ENCODE assay signal across 28 mouse cellular contexts in the genomic region with DNA sequence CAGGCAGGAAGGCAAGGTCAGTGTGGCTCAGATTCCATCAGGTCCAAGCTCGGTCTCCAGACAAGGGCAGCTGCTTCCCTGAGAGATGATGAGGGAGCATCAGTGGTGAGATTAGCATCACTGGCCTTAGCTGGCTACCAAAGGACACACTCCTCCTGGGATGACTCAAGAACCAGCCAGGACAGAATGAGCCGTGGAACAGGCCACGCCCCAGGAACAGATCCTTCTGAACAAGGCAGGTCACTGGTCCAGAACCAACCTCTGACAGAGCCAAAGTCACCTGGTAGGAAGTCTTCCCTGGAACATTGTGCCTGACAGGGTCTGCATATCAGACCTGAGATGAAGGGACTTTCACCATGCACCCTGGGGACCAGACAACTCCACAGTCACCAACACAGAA.
DNase-seq lines count a peak whose midpoint lies in the region; ATAC-seq and TF ChIP-seq lines count a peak whose summit lies in the region.
"Had no signal": no experiment of that assay in that cellular context is flagged by ENCODE, and none has a peak within 500 bp of the region (broad histone marks: within the 10 kb centered on the region; RNA-seq: fewer than 3 reads in every experiment).

No protein-coding gene starts in this region.

- no peaks in the 10 kb centered on the region for H3K27me3 ChIP-seq in kidney, adult 2 months (replicated peaks; ENCODE audit: control insufficient read depth, insufficient read depth, low read length)
- peaks cover 3% of the 10 kb centered on the region for H3K27me3 ChIP-seq in megakaryocyte, embryonic 14.5 days (replicated peaks)
- H3K27me3 ChIP-seq in stomach, postnatal 0 days (ENCODE audit: control insufficient read depth, insufficient read depth, low read length), result no peaks in the 10 kb centered on the region
- H3K27me3 ChIP-seq: embryonic facial prominence, embryonic 12.5 days; embryonic facial prominence, embryonic 15.5 days; forebrain, embryonic 12.5 days; heart, embryonic 12.5 days; heart, embryonic 15.5 days; hindbrain, embryonic 13.5 days; intestine, embryonic 15.5 days; Patski had no signal

- DNase-seq in kidney, adult 2 months, result peak; percentile 43
- DNase-seq in kidney, adult 18-20 months, result no peak
- peak; percentile 35 for DNase-seq in MN1 (ENCODE audit: low spot score)
- DNase-seq in stomach, postnatal 0 days (ENCODE audit: low spot score), result no peak
- DNase-seq: adrenal gland, postnatal 25 days; cerebellum, adult 11-12 months; cerebellum, adult 8-10 months; cerebellum, postnatal 10 days; cerebellum, postnatal 36 days; gastrocnemius, postnatal 10 days; gastrocnemius, postnatal 36 days; heart, adult 11 months; heart, postnatal 10 days; heart, postnatal 36 days had no signal

- TF ChIP-seq POLR2A in kidney, adult 2 months (IDR thresholded peaks at IDR 0.05; ENCODE audit: low read depth, low read length), result no peak

- H3K36me3 ChIP-seq in kidney, adult 2 months (ENCODE audit: control insufficient read depth, insufficient read depth, low read length), result no peaks in the 10 kb centered on the region
- H3K36me3 ChIP-seq in megakaryocyte, embryonic 14.5 days (replicated peaks; ENCODE audit: low read length), result peaks cover 5% of the 10 kb centered on the region
- no peaks in the 10 kb centered on the region for H3K36me3 ChIP-seq in stomach, postnatal 0 days (ENCODE audit: control insufficient read depth, insufficient read depth, low read length)
- H3K36me3 ChIP-seq: embryonic facial prominence, embryonic 12.5 days; embryonic facial prominence, embryonic 15.5 days; forebrain, embryonic 12.5 days; heart, embryonic 12.5 days; heart, embryonic 15.5 days; hindbrain, embryonic 10.5 days; hindbrain, embryonic 13.5 days; intestine, embryonic 15.5 days had no signal

- TF ChIP-seq EP300 in stomach, postnatal 0 days (optimal IDR thresholded peaks at IDR 0.05), result no peak

- 59% methylated on average over 3 of the region's 3 CpGs for WGBS in kidney, adult 2 months
- 71% methylated on average over 3 of the region's 3 CpGs for WGBS in stomach, postnatal 0 days

- no peak for TF ChIP-seq CTCF in kidney, adult 2 months (conservative IDR thresholded peaks at IDR 0.05; ENCODE audit: insufficient read depth, insufficient read length, low read depth, low read length)
- TF ChIP-seq CTCF in stomach, postnatal 0 days (IDR thresholded peaks at IDR 0.05; ENCODE audit: low read depth), result no peak

- ATAC-seq in megakaryocyte, adult 5-6 weeks (ENCODE audit: poor library complexity, severe bottlenecking), result no peak
- peak; percentile 54; the same call in 1 of the 2 replicates for ATAC-seq in stomach, postnatal 0 days (ENCODE audit: low FRiP score, low TSS enrichment)
- ATAC-seq in granulocyte monocyte progenitor cell, adult 5-6 weeks (replicated peaks; ENCODE audit: poor library complexity, severe bottlenecking), result no peak
- ATAC-seq: forebrain, embryonic 16.5 days; hindbrain, embryonic 16.5 days; intestine, embryonic 15.5 days; Patski had no signal

- H3K4me3 ChIP-seq in kidney, adult 2 months (ENCODE audit: insufficient read depth, low read depth, low read length), result no peak overlapping the region
- peak overlapping the region; percentile 70 for H3K4me3 ChIP-seq in megakaryocyte, embryonic 14.5 days (replicated peaks)
- H3K4me3 ChIP-seq in stomach, postnatal 0 days (ENCODE audit: low read depth, low read length), result no peak overlapping the region
- H3K4me3 ChIP-seq: embryonic facial prominence, embryonic 12.5 days; embryonic facial prominence, embryonic 15.5 days; forebrain, embryonic 12.5 days; heart, embryonic 12.5 days; heart, embryonic 15.5 days; hindbrain, embryonic 10.5 days; hindbrain, embryonic 13.5 days; intestine, embryonic 15.5 days had no signal

- peaks cover 6% of the 10 kb centered on the region for H3K4me1 ChIP-seq in kidney, adult 2 months (ENCODE audit: control insufficient read depth, insufficient read depth, low read length)
- H3K4me1 ChIP-seq in megakaryocyte, embryonic 14.5 days, result peaks cover 60% of the 10 kb centered on the region
- H3K4me1 ChIP-seq in stomach, postnatal 0 days (replicated peaks; ENCODE audit: control insufficient read depth, insufficient read depth), result no peaks in the 10 kb centered on the region; the same call in 1 of the 2 replicates
- H3K4me1 ChIP-seq: forebrain, embryonic 12.5 days; hindbrain, embryonic 13.5 days had no signal

- peaks cover 4% of the 10 kb centered on the region; the same call in 1 of the 2 replicates for H3K9me3 ChIP-seq in megakaryocyte, embryonic 14.5 days
- H3K9me3 ChIP-seq in stomach, postnatal 0 days (ENCODE audit: control insufficient read depth, low read length), result no peaks in the 10 kb centered on the region
- H3K9me3 ChIP-seq: embryonic facial prominence, embryonic 12.5 days; embryonic facial prominence, embryonic 15.5 days; forebrain, embryonic 12.5 days; heart, embryonic 12.5 days; heart, embryonic 15.5 days; hindbrain, embryonic 10.5 days; hindbrain, embryonic 13.5 days; intestine, embryonic 15.5 days had no signal

- H3K4me2 ChIP-seq in stomach, postnatal 0 days (replicated peaks; ENCODE audit: low read depth), result no peak overlapping the region
- H3K4me2 ChIP-seq: embryonic facial prominence, embryonic 12.5 days; embryonic facial prominence, embryonic 15.5 days; forebrain, embryonic 12.5 days; heart, embryonic 12.5 days; heart, embryonic 15.5 days; hindbrain, embryonic 13.5 days; intestine, embryonic 15.5 days had no signal

- no peak overlapping the region for H3K9ac ChIP-seq in stomach, postnatal 0 days (ENCODE audit: low read length)
- H3K9ac ChIP-seq: embryonic facial prominence, embryonic 12.5 days; embryonic facial prominence, embryonic 15.5 days; forebrain, embryonic 12.5 days; heart, embryonic 12.5 days; heart, embryonic 15.5 days; hindbrain, embryonic 13.5 days; intestine, embryonic 15.5 days had no signal

- H3K27ac ChIP-seq in kidney, adult 2 months (ENCODE audit: insufficient read depth, low read depth, low read length), result no peak overlapping the region
- no peak overlapping the region for H3K27ac ChIP-seq in stomach, postnatal 0 days (replicated peaks)
- H3K27ac ChIP-seq: embryonic facial prominence, embryonic 12.5 days; embryonic facial prominence, embryonic 15.5 days; forebrain, embryonic 12.5 days; heart, embryonic 15.5 days; hindbrain, embryonic 10.5 days; hindbrain, embryonic 13.5 days; intestine, embryonic 15.5 days had no signal

Comparison
In these comparisons a context has a peak if more than half of its experiments do, and no peak if none do; other contexts are left out.
1. DNase-seq: peak in kidney, adult 2 months (single experiment) and MN1 (single experiment); none in kidney, adult 18-20 months (single experiment) and stomach, postnatal 0 days (single experiment).